13 mouse cellular contexts compared by ENCODE assay signal in the genomic region with DNA sequence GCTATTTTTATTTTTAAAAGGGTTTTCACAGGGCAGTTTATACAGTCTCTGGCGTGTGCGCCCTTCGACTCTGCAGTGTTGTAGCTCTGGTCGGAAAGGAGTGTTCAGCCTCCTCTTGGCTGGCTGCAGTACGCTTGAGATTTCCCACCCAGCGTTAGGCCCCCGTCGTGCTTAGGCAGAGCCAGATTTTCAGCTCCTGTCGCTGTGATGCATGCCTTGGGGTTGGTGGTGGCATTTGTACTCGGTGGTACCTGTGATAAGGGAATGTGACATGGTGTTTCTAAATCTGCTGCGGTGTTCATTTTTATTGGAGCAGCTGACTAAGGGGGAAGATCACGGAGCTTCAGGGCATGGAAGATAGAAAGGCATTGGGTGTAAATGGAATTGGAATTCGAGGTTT.
A peak's percentile ranks its signal among the peaks of the same experiment; 100 is the strongest.
DNase-seq lines count a peak whose midpoint lies in the region; ATAC-seq lines count a peak whose summit lies in the region.
"Had no signal": no experiment of that assay in that cellular context is flagged by ENCODE, and none has a peak within 500 bp of the region (broad histone marks: within the 10 kb centered on the region; RNA-seq: fewer than 3 reads in every experiment).

No protein-coding gene starts in this region.

- H3K9me3 ChIP-seq in hindbrain, embryonic 10.5 days = no peaks in the 10 kb centered on the region
- no peaks in the 10 kb centered on the region for H3K9me3 ChIP-seq in hindbrain, embryonic 11.5 days (ENCODE audit: control insufficient read depth, low read length)
- no peaks in the 10 kb centered on the region for H3K9me3 ChIP-seq in embryonic facial prominence, embryonic 11.5 days (replicated peaks; ENCODE audit: control insufficient read depth, low read length)
- H3K9me3 ChIP-seq in heart, embryonic 15.5 days (replicated peaks) = no peaks in the 10 kb centered on the region
- no peaks in the 10 kb centered on the region for H3K9me3 ChIP-seq in midbrain, embryonic 13.5 days
- H3K9me3 ChIP-seq in kidney, embryonic 16.5 days (ENCODE audit: low read length) = no peaks in the 10 kb centered on the region
- H3K9me3 ChIP-seq: megakaryocyte, embryonic 14.5 days had no signal

- peaks cover 54% of the 10 kb centered on the region for H3K4me1 ChIP-seq in hindbrain, embryonic 10.5 days (replicated peaks)
- peaks cover 6% of the 10 kb centered on the region for H3K4me1 ChIP-seq in hindbrain, embryonic 11.5 days (replicated peaks; ENCODE audit: control insufficient read depth, insufficient read depth, low read length)
- H3K4me1 ChIP-seq in embryonic facial prominence, embryonic 11.5 days (ENCODE audit: control insufficient read depth, insufficient read depth, low read length) = peaks cover 3% of the 10 kb centered on the region; the same call in 1 of the 2 replicates
- peaks cover 26% of the 10 kb centered on the region for H3K4me1 ChIP-seq in heart, embryonic 15.5 days (replicated peaks)
- peaks cover 36% of the 10 kb centered on the region for H3K4me1 ChIP-seq in midbrain, embryonic 13.5 days (replicated peaks)
- H3K4me1 ChIP-seq in kidney, embryonic 16.5 days (ENCODE audit: insufficient read depth, low read length) = peaks cover 29% of the 10 kb centered on the region; the same call in 1 of the 2 replicates

- WGBS in hindbrain, embryonic 10.5 days = 66% methylated on average over 13 of the region's 13 CpGs
- 69% methylated on average over 13 of the region's 13 CpGs for WGBS in hindbrain, embryonic 11.5 days
- WGBS in embryonic facial prominence, embryonic 11.5 days = 40% methylated on average over 13 of the region's 13 CpGs
- WGBS in heart, embryonic 15.5 days = 33% methylated on average over 13 of the region's 13 CpGs
- WGBS in midbrain, embryonic 13.5 days = 64% methylated on average over 13 of the region's 13 CpGs
- WGBS in kidney, embryonic 16.5 days = 62% methylated on average over 13 of the region's 13 CpGs

- intact Hi-C loops in left cerebral cortex, postnatal 4 days (cut with DNase I) = no loop called here

- H3K27ac ChIP-seq in hindbrain, embryonic 10.5 days = peak overlapping the region; percentile 66
- no peak overlapping the region for H3K27ac ChIP-seq in hindbrain, embryonic 11.5 days (ENCODE audit: low read depth, low read length)
- peak overlapping the region; percentile 52; the same call in 1 of the 2 replicates for H3K27ac ChIP-seq in embryonic facial prominence, embryonic 11.5 days (replicated peaks; ENCODE audit: low read depth, low read length)
- H3K27ac ChIP-seq in heart, embryonic 15.5 days = peak overlapping the region; percentile 82
- peak overlapping the region; percentile 51; the same call in 1 of the 2 replicates for H3K27ac ChIP-seq in midbrain, embryonic 13.5 days
- no peak overlapping the region for H3K27ac ChIP-seq in kidney, embryonic 16.5 days (ENCODE audit: low read length)

- H3K4me2 ChIP-seq in hindbrain, embryonic 11.5 days (replicated peaks; ENCODE audit: low read depth, low read length) = no peak overlapping the region
- H3K4me2 ChIP-seq in embryonic facial prominence, embryonic 11.5 days (ENCODE audit: low read depth, low read length) = no peak overlapping the region
- H3K4me2 ChIP-seq in heart, embryonic 15.5 days = peak overlapping the region; percentile 41
- H3K4me2 ChIP-seq in midbrain, embryonic 13.5 days (replicated peaks) = no peak overlapping the region
- no peak overlapping the region for H3K4me2 ChIP-seq in kidney, embryonic 16.5 days (replicated peaks; ENCODE audit: low read depth, low read length)
- H3K4me2 ChIP-seq: liver, embryonic 11.5 days had no signal

- H3K27me3 ChIP-seq in hindbrain, embryonic 10.5 days (ENCODE audit: insufficient read depth, poor library complexity, severe bottlenecking) = no peaks in the 10 kb centered on the region
- no peaks in the 10 kb centered on the region for H3K27me3 ChIP-seq in hindbrain, embryonic 11.5 days (ENCODE audit: control insufficient read depth, insufficient read depth, low read length)
- H3K27me3 ChIP-seq in embryonic facial prominence, embryonic 11.5 days (ENCODE audit: control insufficient read depth, insufficient read depth, low read length) = no peaks in the 10 kb centered on the region
- no peaks in the 10 kb centered on the region for H3K27me3 ChIP-seq in heart, embryonic 15.5 days
- no peaks in the 10 kb centered on the region for H3K27me3 ChIP-seq in midbrain, embryonic 13.5 days
- H3K27me3 ChIP-seq in kidney, embryonic 16.5 days (ENCODE audit: insufficient read depth, low read length) = no peaks in the 10 kb centered on the region
- H3K27me3 ChIP-seq: megakaryocyte, embryonic 14.5 days had no signal

- H3K9ac ChIP-seq in hindbrain, embryonic 11.5 days (ENCODE audit: low read depth, low read length) = no peak overlapping the region
- H3K9ac ChIP-seq in embryonic facial prominence, embryonic 11.5 days (replicated peaks; ENCODE audit: low read length) = no peak overlapping the region
- no peak overlapping the region for H3K9ac ChIP-seq in heart, embryonic 15.5 days
- no peak overlapping the region for H3K9ac ChIP-seq in midbrain, embryonic 13.5 days (replicated peaks)
- no peak overlapping the region for H3K9ac ChIP-seq in kidney, embryonic 16.5 days (replicated peaks; ENCODE audit: low read length)

- H3K4me3 ChIP-seq in hindbrain, embryonic 10.5 days = no peak overlapping the region
- no peak overlapping the region for H3K4me3 ChIP-seq in hindbrain, embryonic 11.5 days (ENCODE audit: low read depth, low read length)
- no peak overlapping the region for H3K4me3 ChIP-seq in embryonic facial prominence, embryonic 11.5 days (ENCODE audit: low read depth, low read length)
- no peak overlapping the region for H3K4me3 ChIP-seq in heart, embryonic 15.5 days
- H3K4me3 ChIP-seq in midbrain, embryonic 13.5 days (replicated peaks) = no peak overlapping the region
- H3K4me3 ChIP-seq in kidney, embryonic 16.5 days (ENCODE audit: low read length) = no peak overlapping the region
- H3K4me3 ChIP-seq: megakaryocyte, embryonic 14.5 days had no signal

- no peak for DNase-seq in hindbrain, embryonic 10.5 days (ENCODE audit: low spot score)
- no peak for DNase-seq in hindbrain, embryonic 11.5 days (ENCODE audit: low spot score)
- no peak for DNase-seq in embryonic facial prominence, embryonic 11.5 days (ENCODE audit: low spot score)
- DNase-seq in left cerebral cortex, postnatal 4 days = no peak
- DNase-seq: adrenal gland, postnatal 36 days; right cerebral cortex, adult 18-20 months had no signal

- ATAC-seq in hindbrain, embryonic 11.5 days (ENCODE audit: low FRiP score) = no peak; the same call in 1 of the 2 replicates
- no peak for ATAC-seq in embryonic facial prominence, embryonic 11.5 days (replicated peaks; ENCODE audit: insufficient number of reproducible peaks, low FRiP score, low TSS enrichment, low read depth)
- peak; percentile 50 for ATAC-seq in heart, embryonic 15.5 days (replicated peaks; ENCODE audit: insufficient number of reproducible peaks, insufficient read depth, low FRiP score, low read depth)
- ATAC-seq in midbrain, embryonic 13.5 days = no peak; the same call in 1 of the 2 replicates
- no peak for ATAC-seq in kidney, embryonic 16.5 days (ENCODE audit: low FRiP score, low TSS enrichment)
- ATAC-seq: intestine, embryonic 16.5 days had no signal

- no peaks in the 10 kb centered on the region for H3K36me3 ChIP-seq in hindbrain, embryonic 10.5 days
- no peaks in the 10 kb centered on the region for H3K36me3 ChIP-seq in hindbrain, embryonic 11.5 days (ENCODE audit: control insufficient read depth, insufficient read depth, low read length)
- no peaks in the 10 kb centered on the region for H3K36me3 ChIP-seq in embryonic facial prominence, embryonic 11.5 days (replicated peaks; ENCODE audit: control insufficient read depth, insufficient read depth, low read depth, low read length)
- H3K36me3 ChIP-seq in heart, embryonic 15.5 days = no peaks in the 10 kb centered on the region
- H3K36me3 ChIP-seq in midbrain, embryonic 13.5 days = no peaks in the 10 kb centered on the region
- no peaks in the 10 kb centered on the region for H3K36me3 ChIP-seq in kidney, embryonic 16.5 days (ENCODE audit: insufficient read depth, low read length)
- H3K36me3 ChIP-seq: G1E had no signal

Comparison
In these comparisons a context has a peak if more than half of its experiments do, and no peak if none do; other contexts are left out.
1. H3K27ac ChIP-seq: peak in hindbrain, embryonic 10.5 days (single experiment), embryonic facial prominence, embryonic 11.5 days (single experiment), heart, embryonic 15.5 days (single experiment) and midbrain, embryonic 13.5 days (single experiment); none in hindbrain, embryonic 11.5 days (single experiment) and kidney, embryonic 16.5 days (single experiment).